Mouse (Mus musculus): ENCODE results near the gene Pi4kb.
A peak's percentile ranks its signal among the peaks of the same experiment; 100 is the strongest.
"Not testable (repeated sequence)": the region's sequence is repeated elsewhere in the genome, so short reads cannot be mapped to it uniquely, and the experiment has no call there.

Gene Pi4kb

DNA sequence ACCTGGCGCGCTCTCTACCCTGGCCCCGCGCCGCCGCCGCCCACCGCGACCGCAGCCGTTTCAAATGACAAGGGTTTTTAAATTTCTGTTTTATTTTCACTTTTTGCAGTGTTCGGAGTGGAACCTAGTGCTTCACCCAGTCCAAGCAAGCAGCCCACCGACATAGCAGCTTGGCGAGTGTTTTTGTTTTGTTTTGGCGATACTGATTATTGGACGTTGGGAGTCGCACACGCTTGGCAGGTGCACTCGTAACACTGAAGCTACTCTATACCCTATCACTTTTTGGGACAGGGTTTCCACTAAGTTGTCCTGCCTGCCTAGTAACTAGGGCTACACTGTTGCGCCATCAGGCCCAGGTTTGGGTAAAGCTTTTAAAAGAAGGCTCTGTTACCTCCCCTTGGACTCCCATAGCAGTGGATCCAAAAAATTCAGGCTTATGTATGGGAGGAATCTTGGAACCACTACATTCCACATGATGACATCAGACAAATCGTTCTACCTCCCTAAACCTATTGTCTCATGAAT, 42.1 kb downstream of the Pi4kb start:
- DNase-seq: no peak

DNA sequence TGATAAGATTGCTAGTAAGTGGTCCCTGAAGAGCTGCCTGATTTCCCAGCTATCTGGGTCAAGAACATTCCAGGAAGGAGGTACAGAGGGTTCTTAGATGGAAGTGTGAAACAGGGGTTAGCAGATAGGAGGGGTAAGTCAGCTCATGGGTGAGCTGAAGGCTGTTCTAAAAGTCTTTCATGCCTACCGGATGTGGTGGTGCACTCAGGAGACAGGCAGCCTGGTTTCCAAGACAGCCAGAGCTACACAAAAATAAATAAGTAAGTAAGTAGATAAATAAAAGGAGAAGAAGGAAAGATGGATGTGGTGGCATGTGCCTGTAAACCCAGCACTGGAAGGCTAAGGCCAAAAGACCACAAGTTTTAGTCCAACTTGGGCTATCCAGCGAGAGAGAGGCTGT, 44.2 kb downstream of the Pi4kb start:
- DNase-seq: no peak

DNA sequence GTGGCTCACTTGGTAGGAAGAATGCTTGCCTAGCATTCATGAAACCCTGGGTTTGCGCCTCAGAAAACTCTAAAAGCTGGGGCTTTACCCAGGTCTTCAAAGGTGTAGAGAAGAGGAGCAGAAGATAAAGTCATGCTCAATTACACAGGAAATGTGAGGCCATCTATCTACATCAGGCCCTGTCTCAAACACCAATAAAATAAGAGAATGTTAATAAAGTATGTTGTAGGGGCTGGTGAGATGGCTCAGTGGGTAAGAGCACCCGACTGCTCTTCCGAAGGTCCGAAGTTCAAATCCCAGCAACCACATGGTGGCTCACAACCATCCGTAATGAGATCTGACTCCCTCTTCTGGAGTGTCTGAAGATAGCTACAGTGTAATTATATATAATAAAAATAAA, 46.4 kb downstream of the Pi4kb start:
- DNase-seq: not testable (repeated sequence)

DNA sequence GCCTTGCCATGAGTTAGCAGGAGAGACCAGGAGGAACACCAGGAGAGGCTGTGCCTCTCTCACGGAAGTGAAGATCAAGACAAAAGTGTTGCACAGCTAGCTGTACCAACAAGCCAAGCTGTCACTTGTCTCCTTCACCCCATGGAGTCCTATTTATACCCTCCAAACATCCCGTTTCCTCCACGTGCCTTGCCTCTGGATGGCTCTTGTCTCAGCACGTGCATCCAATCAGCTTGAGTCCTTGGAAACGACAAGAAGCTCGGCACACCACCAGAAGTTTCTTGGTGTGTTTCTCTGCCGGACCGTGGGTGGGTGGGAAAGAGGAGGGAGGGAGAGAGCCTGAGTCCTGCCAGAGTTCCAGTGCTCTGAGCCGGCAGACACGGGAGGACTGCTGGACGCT, 50.0 kb downstream of the Pi4kb start:
- DNase-seq: peak; percentile 34

DNA sequence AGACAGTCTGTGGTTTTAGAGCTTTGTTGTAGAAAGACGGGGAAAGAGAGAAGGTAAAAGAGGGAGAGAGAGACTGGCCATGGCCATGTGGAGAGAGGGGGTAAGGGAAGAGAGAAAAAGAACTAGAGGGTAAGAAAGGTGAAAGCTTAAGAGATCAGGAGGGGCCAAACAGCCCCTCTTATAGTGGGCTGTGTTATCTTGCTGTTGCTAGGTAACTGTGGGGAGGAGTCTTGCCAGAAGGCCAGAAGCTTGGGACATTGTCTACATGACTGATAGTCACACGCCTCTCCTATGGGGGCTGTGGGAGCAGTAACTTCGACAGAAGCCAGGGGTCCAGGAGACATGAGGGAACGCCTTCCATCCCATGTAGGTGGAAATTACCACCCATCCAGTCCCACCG, 50.7 kb downstream of the Pi4kb start:
- no peak for DNase-seq

DNA sequence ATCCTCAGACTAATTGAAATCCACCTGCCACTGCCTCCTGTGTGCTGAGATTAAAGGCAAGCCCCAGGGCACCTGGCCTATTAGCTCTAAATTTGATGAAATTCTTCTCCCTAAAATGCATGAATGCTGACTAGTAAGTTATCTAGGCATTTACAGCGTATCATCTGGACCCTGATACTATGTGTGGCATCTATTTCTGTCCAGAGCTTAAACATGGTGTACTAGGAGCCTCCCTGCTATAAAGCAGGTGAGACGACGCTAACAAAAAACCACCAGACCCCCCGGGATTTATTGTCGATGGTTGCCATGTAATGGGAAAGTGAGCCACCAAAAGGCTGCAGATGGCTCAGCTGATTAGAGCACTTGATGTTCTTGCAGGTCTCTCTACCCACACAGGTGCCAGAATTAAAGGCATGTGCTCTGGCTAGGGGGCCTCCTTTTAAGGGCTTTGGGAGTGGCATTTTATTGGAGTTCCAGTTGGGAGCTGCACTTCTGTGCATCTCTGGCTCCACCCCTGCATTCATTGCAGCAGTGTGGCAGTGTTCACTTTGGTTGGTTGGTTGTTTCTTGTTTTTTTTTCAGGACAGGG, 52.6 kb downstream of the Pi4kb start:
- DNase-seq: no peak

DNA sequence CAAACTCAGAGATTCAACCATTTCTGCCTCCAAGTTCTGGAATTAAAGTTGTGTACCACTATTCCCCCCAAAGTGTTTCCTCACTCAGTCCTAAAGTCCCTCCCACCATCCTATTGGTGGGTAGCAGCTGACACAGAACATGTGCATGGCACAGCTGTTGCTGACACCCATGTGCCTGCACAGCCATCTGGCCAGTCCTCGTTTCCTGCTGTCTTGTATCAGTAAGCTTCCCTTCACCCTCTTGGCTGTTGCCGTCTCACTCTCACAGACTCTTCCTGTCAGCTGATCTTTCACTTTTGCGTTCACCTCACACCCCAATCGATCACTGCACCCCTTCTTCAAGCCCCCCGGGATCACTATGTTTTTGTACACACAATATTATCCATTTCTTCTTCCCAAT, 53.2 kb downstream of the Pi4kb start:
- DNase-seq: peak; percentile 68

DNA sequence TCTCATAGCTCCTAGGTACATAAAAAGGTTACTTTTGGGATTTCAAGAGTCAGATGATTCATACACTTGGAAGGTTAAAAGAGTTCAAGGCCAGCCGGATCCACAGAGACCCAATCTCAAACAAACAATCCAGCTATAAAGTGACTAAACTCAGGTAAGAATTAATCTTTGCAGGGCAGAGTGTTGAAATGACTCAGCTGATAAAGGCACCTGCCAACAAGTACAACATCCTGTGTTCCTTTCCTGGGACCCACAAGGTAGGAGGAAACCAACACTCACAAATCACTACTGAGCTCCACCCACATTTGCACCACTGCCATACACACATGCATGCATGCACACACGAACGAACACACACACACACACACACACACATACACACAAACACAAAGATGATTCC, 54.1 kb downstream of the Pi4kb start:
- DNase-seq: no peak

DNA sequence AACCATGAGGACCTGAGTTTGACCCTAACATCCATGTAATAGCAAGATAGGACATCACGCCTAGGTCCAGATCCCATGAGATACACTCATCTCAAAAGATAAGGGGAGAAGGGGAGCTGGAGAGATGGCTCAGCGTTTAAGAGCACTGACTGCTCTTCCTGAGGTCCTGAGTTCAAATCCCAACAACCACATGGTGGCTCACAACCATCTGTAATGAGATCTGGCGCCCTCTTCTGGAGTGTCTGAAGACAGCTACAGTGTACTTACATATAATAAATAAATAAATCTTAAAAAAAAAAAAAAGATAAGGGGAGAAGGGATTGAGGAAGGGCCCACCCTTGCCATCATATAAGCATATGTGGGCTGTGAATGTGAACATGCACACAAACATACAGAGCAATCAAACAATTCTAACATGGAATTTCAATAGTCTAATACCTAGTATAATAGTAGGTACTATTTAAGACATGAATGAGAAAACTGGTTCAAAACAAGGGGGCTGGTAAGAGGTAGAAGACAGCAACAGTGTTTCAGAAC, 54.8 kb downstream of the Pi4kb start:
- DNase-seq: not testable (repeated sequence)

DNA sequence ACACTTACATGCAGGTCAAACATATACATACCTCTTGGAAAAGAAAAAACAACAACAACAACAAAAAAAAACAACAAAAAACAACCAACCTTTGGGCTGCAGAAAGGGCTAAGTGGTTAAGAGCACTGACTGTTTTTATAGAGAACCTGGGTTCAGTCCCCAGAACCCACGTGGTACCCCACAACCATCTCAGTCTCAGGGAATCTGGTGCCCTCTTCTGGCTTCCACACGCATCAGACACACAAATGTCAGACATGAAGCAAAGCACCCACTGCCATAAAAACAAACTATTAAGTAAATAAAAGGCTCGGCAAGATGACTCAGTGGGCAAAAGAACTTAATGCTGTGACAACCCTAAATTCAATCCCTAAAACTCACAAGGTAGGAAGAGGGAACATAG, 55.4 kb downstream of the Pi4kb start:
- DNase-seq: no peak

DNA sequence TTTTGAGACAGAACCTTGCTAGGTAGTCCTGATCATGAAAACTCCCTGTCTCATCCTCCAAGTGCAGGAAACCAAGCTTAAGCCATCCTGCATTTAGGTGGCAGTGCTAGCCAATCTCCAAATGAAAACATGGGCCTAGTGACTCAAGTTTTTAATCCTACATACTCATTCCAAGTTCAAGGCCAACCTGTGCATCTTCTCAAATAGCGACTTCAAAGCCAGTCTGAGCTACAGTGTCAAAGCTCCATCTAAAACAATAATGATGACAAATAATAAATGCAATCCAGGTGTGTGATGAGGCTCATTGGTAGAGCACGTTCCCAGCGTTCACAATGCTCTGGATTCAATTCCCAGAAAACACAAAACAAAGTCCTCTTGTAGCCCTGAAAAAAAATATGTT, 67.1 kb downstream of the Pi4kb start:
- no peak for DNase-seq

DNA sequence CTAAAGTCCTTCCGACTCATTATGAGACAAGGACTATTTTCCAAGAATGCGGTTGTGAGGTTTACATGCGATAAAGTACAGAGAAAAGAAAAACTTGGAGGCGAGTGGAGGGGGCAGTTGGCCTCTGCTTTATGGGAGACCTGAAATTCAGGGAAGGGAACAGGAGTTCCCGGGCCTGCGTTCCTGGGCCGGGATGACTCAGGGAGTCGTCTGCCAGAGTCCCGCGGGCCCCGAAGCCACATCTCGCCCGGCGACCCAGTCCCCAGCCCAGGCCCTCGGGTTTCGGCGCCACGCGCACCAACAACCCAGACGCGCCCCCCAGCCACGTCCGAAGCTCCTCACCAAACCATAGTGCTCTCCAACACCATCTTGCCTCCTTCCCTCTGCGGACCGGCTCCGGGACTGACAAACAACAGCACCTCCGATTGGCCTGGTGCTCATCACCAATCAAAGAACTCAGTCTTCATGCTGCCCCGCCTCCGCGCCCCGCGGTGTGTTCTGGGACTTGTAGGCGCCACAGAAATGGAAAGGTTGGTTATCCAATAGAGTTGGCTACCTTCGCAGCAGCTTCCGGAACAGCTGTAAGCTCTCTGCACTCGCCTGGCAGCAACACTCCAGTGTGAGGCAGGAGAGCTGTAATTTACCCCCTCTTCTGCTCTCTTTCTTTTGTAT, 67.8 kb downstream of the Pi4kb start, which contains the start of gene Psmd4:
Psmd4 (minus strand) TSS at position 449 of the 672 bp plus-strand sequence.
- DNase-seq: peak; percentile 98

DNA sequence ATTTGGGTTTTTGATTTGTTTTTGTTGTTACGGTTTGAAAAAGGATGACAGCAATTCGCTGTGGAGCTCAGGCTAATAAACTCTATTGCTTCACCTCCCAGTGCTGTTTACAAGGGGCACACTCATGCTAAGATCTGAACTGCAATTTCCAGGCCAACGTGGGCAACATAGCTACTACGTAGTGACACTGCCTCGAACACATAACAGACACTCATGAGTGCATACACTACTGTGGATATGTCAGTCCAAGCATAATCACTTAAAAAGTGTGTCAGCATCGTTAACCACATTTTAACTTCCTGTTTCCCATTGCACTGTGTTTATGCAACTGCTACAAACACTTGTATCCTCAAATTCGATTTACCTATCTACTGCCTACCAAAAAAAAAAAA, 68.3 kb downstream of the Pi4kb start:
- DNase-seq: no peak

DNA sequence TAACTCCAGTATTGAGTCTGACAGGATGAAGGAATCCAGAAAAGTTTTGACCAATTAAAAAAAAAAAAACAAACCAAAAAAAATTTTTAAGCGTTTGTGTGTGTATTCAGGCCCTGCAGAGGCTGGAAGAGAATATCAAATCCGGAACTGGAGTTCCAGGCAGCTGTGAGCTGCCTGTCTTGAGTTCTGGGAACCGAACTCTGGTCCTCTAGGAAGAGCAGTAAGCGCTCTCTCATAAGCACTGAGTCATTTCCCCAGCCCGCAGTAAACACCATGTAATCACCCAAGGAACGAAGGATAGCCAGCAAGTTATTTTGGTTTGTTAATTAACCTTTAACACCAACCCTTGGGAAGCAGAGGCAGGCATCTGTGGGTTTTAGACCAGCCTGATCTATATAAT, 68.7 kb downstream of the Pi4kb start:
- no peak for DNase-seq

DNA sequence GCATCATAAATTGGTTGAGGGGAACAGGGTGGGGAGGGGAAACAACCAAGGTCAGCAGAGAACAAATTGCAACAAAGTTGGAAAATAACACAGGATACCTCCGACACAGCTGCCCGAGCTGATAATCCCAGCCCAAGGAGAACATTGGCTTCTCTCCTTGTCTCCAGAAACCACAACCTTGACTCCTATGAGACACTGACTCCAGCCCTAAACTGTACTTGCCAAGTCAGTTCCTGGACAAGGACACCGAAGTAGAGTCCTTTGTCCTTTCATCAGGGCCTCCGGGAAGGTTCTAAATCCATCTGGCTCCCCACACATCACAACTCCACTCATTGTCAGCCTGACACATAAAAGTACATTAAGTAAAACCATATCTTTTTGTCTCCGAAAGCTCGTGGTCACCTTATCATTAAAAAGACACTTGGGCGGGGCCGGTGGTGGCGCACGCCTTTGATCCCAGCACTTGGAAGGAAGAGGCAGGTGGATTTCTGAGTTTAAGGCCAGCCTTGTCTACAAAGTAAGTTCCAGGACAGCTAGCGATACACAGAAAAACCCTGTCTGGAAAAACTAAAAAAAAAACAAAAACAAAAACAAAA, 72.0 kb downstream of the Pi4kb start:
- no peak for DNase-seq

DNA sequence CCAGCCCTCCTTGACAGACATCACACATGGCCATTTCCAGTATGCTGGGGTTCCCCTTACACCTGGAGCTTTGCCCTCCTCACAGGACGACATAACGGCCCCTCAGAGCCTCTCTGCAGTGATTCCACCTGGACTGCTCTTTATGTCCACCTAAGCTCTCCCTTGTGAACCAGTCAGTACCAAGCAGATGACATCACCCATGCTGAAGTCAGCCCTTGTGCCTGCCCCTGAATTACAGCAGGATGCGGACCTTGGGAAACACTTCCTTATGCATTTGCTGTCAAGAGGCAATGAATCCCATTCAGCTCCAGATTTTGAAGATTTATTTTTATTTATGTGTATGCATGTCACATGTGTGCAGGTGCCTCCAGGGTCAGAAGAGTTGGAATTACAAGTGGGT, 73.4 kb downstream of the Pi4kb start:
- no peak for DNase-seq

DNA sequence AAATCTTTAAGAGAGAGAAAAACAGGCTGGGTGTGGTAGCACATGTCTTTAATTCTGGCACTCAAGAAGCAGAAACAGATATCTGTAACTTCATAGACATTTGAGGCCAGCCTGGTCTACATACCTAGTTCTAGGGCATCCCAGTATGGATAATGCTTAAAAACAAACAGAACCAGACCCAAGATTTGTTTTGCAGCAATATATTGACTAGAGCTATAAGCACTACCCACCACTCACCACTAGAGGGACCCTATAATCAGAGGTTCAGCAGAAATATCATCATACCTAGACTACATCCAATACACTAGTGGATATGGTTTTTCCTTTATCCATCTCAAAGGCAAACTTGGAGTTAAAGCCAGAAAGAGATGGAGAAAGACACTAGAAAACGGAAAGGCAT, 78.4 kb downstream of the Pi4kb start:
- no peak for DNase-seq

DNA sequence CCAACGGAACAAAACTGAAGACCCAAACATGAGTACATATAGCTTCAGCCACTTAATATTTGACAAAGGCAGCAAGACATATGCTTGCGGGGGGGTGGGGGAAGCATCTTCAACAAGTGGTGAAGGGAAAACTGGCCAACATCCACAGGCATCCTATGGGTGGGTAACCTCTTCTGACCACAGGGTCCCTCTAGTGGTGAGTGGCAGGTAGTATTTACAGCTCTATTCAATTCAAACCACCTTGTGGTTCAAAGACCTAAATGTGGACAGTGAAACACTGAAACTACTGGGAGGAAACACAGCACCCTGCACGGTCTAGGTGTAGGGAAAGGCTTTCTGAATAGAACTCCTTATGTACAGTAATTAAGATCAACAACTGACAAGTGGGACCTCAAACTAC, 79.2 kb downstream of the Pi4kb start:
- no peak for DNase-seq

DNA sequence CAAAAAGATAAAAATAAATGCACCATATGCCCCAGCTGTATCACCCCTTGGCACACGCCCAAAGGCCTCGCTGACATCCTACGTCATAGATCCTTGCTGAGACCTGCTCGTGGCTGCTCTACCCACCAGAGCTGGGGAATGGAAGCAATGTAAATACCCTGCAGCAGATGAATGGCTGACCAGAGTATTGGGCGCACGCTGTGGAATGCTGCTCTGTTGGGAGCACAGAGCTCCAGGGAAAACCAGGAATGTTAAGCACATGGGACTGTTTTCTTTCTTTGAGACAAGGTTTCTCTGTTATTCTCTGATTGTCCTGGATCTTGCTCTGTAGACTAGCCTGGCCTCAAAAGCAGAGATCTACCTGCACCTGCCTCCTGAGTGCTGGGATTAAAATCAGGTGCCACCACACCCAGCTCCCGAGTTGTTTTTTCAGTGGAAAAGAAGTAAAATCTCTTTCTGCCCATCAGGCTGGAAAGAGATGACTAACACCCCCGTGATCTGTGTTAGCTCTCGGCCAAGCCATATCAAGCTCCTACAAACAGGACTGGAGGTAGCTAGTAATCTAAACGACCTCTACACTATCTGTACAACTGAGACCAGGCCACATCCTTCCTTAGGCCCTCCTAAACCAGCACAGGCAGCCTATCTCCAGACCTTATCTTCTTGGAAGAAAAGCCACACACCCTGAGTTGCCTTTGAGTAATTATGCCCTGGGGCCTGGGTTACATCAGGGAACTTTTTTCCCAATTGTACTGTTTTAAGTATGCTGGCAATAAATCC, 80.1 kb downstream of the Pi4kb start:
- DNase-seq: no peak

DNA sequence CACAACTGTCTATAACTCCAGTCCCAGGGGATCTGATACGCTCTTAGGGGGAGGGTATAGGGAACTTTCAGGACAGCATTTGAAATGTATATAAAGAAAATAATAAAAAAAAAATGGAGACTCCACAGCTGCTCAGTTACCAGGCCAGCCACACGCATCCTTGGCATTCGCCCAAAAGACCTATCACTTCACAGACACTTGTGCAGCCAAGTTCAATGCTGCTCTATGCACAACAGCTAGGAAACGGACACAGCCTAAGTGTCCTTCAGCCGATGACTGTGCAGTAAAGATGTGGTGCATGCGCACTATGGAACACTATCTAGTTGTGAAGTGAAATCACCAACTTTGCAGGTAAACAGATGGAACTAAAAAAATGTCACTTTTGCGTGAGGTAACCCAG, 81.7 kb downstream of the Pi4kb start:
- DNase-seq: no peak
